Mouse (Mus musculus): ENCODE measurements around the gene Gm45837. TPM values are rescaled to one million over a fixed set of nuclear protein-coding genes. Genes with fewer than 3 reads are reported as not detected.

Gm45837 gene
- polyA plus RNA-seq, 1 experiment from 2014 or later = 0.21 TPM

DNA sequence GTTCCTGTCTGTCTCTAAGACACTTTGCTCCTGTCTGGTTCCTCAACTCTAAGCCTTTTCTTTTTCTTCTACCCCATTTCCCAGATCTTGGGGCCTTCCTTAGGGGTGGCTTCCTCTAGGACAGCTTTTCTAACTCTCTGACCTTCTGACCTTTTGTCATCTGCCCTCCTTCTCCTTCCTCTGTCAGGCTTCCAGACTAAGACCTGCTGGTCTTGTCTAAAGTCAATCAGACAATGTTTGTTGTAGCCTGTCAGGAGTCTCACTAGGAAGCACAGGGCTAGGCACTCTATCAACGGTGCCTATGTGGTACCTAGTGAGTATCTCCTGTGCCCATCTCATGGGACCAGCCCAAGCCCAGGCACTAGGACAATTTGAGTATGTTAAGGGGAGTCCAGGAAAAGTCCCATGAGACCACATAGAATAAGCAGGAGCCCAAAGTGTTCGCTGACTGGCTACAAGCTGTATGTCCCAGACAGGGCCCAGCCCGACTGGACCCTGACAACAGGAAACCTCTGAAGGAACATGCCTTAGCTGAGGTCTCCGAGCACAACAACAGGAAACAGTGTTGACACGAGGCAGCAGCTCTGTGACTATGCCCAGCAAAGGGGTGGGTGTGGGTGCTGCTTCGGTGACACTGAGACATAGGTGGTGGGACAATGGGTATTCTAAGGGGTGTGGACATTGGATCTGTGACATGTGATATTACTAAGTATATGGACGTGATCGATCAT is 55.3 kb downstream of the Gm45837 start:
- no peak for DNase-seq (ENCODE audit: low spot score)
- WGBS = 85% methylated on average over 8 of the region's 8 CpGs
- H3K27ac ChIP-seq (replicated peaks; ENCODE audit: low read depth, low read length) = no peak overlapping the region

DNA sequence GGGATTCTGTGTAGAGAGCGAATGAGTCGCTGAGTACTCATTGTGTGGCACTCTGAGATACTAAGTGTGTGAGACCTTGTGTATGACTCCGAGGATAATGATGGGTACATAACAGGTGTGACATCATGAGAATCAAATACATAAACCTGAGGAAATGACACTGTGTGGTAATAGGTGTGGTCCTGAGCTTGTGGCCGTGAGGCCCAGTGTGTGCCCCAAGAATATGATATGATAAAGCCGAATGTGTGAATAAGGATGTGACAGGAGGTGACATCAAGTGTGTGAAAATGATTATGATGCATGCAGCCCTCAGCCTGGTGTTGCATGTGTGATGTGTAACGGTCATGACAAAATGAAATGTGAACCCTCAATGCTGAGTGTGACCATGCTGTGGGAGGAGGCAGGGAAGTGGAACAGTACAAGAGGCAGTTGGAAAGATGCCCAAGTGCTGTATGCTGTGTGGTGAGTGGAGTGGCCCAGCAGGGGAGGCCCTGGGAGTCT is 55.9 kb downstream of the Gm45837 start:
- no peak overlapping the region for H3K9ac ChIP-seq (ENCODE audit: low read length)
- H3K27ac ChIP-seq (replicated peaks; ENCODE audit: low read depth, low read length) = no peak overlapping the region
- H3K27me3 ChIP-seq (ENCODE audit: control insufficient read depth, insufficient read depth, low read length) = no peaks in the 10 kb centered on the region
- H3K4me1 ChIP-seq (ENCODE audit: control insufficient read depth, insufficient read depth, low read length) = 0 out of 2 replicates have a peak, but pooled peaks cover 5% of the 10 kb centered on the region
- no peak overlapping the region for H3K4me2 ChIP-seq (ENCODE audit: low read depth, severe bottlenecking)
- 92% methylated on average over 6 of the region's 6 CpGs for WGBS
- no peaks in the 10 kb centered on the region for H3K9me3 ChIP-seq (ENCODE audit: control insufficient read depth, low read length)
- H3K4me3 ChIP-seq (ENCODE audit: low read depth, low read length) = no peak overlapping the region
- H3K36me3 ChIP-seq (ENCODE audit: control insufficient read depth, insufficient read depth, low read length) = no peaks in the 10 kb centered on the region
- DNase-seq (ENCODE audit: low spot score) = no peak
- ATAC-seq (ENCODE audit: insufficient number of reproducible peaks, low FRiP score, low TSS enrichment, low read depth) = no peak

More for the DNA sequence above, 55.3 kb downstream of the Gm45837 start:
- Histone ChIP-seq H3K4me3 (ENCODE audit: low read depth, low read length) (no peak overlapping the region), H3K9ac (ENCODE audit: low read length) (no peak overlapping the region), H3K9me3 (ENCODE audit: control insufficient read depth, low read length) (no peaks in the 10 kb centered on the region), H3K4me1 (ENCODE audit: control insufficient read depth, insufficient read depth, low read length) (0 out of 2 replicates have a peak, but pooled peaks cover 5% of the 10 kb centered on the region), H3K4me2 (ENCODE audit: low read depth, severe bottlenecking) (no peak overlapping the region), H3K36me3 (ENCODE audit: control insufficient read depth, insufficient read depth, low read length) (no peaks in the 10 kb centered on the region), H3K27me3 (ENCODE audit: control insufficient read depth, insufficient read depth, low read length) (no peaks in the 10 kb centered on the region)
- no peak for ATAC-seq (ENCODE audit: insufficient number of reproducible peaks, low FRiP score, low TSS enrichment, low read depth)

DNA sequence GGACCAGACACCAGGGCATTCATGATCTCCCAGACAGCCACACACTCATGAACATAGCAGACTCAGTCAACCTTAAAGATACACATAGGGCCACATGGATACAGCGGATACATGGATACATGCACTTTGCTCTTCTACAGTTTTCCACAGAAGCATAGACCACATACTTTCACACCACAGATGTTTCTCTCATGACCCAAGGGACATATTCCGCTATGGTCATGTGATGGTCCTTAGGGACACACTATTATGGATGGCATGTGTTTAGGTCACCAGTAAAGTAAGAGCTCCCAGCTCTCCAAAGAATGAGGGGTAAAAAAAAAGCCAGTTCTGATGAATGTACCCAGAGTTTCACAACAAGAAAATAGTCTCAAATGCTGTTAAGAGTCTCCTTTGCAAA is 60.7 kb downstream of the Gm45837 start:
- Histone ChIP-seq H3K4me3 (ENCODE audit: low read depth, low read length) (no peak overlapping the region), H3K9me3 (ENCODE audit: control insufficient read depth, low read length) (no peaks in the 10 kb centered on the region), H3K4me2 (ENCODE audit: low read depth, severe bottlenecking) (no peak overlapping the region), H3K9ac (ENCODE audit: low read length) (no peak overlapping the region), H3K27me3 (ENCODE audit: control insufficient read depth, insufficient read depth, low read length) (no peaks in the 10 kb centered on the region), H3K36me3 (ENCODE audit: control insufficient read depth, insufficient read depth, low read length) (no peaks in the 10 kb centered on the region), H3K27ac (replicated peaks; ENCODE audit: low read depth, low read length) (no peak overlapping the region), H3K4me1 (ENCODE audit: control insufficient read depth, insufficient read depth, low read length) (no peaks in the 10 kb centered on the region)
- 92% methylated on average over 2 of the region's 2 CpGs for WGBS
- ATAC-seq (ENCODE audit: insufficient number of reproducible peaks, low FRiP score, low TSS enrichment, low read depth) (no peak), DNase-seq (ENCODE audit: low spot score) (no peak)

DNA sequence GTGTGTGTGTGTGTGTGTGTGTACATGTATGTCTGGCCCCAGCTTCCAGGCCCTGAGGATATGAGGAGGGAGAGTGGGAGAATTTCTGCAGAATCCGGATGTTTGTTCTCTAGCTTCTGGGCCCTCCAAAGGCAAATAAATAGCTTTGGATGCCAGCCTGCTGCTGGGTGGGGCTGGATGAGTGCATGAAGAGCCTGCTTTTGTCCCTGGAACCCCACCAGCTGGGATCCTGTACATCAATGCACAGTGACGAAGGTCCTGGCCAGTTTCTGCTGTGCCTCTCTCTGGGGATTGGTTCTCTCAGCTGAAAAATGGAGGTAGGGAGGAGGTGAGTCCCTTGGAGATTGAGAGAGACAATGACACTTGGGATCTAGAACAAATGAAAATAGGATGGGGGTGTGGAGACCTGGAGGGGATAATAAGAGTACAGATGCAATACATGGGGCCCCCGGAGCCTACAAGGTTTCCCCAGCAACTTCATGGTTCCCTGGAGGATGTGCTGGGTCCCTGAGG is 61.3 kb downstream of the Gm45837 start:
- WGBS = 76% methylated on average over 3 of the region's 3 CpGs
- H3K4me2 ChIP-seq (ENCODE audit: low read depth, severe bottlenecking) = no peak overlapping the region
- H3K9me3 ChIP-seq (ENCODE audit: control insufficient read depth, low read length) = no peaks in the 10 kb centered on the region
- no peak overlapping the region for H3K27ac ChIP-seq (replicated peaks; ENCODE audit: low read depth, low read length)
- H3K4me1 ChIP-seq (ENCODE audit: control insufficient read depth, insufficient read depth, low read length) = no peaks in the 10 kb centered on the region
- ATAC-seq (ENCODE audit: insufficient number of reproducible peaks, low FRiP score, low TSS enrichment, low read depth) (no peak), DNase-seq (ENCODE audit: low spot score) (no peak)
- H3K9ac ChIP-seq (ENCODE audit: low read length) = no peak overlapping the region
- no peaks in the 10 kb centered on the region for H3K36me3 ChIP-seq (ENCODE audit: control insufficient read depth, insufficient read depth, low read length)
- no peaks in the 10 kb centered on the region for H3K27me3 ChIP-seq (ENCODE audit: control insufficient read depth, insufficient read depth, low read length)
- no peak overlapping the region for H3K4me3 ChIP-seq (ENCODE audit: low read depth, low read length)

DNA sequence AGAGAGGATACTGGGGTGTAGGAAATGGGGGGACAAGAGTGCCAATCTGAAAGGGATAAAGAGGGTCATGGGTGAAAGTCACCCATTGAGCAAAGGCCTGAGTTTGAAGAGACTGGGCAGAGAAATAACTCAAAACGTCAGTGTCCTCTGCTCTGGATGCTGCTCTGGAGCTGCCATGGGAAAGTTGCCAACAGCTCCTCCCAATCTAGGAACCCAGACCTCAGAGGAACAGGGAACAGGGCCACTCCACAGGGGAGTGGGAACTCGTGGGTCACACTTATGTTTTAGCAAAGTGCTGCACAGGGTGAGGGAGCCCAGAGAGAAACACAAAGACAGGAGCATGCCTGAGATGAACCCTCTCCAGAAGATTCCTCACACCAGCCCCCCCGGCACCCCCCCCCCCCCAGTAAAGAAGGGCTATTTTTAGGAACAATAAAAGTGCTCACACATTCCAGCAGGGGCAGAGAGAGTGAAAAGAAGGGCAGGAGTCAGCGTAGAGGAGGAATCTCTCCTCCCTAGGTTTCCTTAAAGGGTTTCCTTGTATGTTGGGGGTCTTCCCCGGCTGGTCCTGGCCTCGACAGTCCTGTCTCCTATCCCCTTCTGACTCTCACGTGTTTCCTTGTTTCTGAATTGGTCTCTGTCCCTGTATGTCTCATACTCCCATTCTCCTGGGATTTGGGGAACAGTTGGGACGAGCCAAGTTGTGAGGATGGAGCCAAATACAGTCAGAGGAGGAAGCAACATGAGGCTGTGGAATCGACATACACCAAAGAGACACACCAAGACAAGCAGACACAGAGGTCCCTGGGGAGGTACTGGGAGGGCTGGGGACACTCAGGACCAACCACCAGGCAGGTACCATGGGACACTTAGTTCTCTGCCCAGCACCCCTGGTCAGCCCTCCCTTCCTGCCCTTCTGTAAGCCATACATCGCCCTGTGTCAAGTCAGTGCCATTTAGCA is 62.2 kb downstream of the Gm45837 start:
- ATAC-seq (ENCODE audit: insufficient number of reproducible peaks, low FRiP score, low TSS enrichment, low read depth) = no peak
- WGBS = 52% methylated on average over 10 of the region's 10 CpGs
- DNase-seq (ENCODE audit: low spot score) = no peak

DNA sequence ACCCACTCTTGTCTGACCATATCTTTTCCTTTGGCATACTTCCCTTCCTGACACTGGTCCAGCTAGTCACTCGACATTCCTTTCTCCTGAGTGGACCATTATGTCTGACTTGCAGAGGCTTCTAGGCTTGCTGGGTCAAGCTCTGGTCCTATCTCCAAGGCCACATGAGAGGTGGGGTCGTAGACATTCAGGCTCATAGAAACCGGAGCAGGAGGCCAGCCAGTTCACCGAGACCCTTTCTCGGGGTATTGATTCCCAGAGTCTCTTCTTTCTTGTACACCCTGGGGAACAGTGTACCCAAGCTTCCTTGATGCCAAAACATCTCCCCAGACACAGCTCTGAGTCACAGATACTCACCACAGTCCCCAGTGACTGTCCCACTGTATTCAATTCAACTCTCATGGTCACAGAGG is 63.7 kb downstream of the Gm45837 start:
- no peak overlapping the region for H3K4me2 ChIP-seq (ENCODE audit: low read depth, severe bottlenecking)
- no peak overlapping the region for H3K4me3 ChIP-seq (ENCODE audit: low read depth, low read length)
- no peak overlapping the region for H3K9ac ChIP-seq (ENCODE audit: low read length)
- H3K27me3 ChIP-seq (ENCODE audit: control insufficient read depth, insufficient read depth, low read length) = no peaks in the 10 kb centered on the region
- no peak overlapping the region for H3K27ac ChIP-seq (replicated peaks; ENCODE audit: low read depth, low read length)
- no peaks in the 10 kb centered on the region for H3K9me3 ChIP-seq (ENCODE audit: control insufficient read depth, low read length)
- 0 out of 2 replicates have a peak, but pooled peaks cover 2% of the 10 kb centered on the region for H3K4me1 ChIP-seq (ENCODE audit: control insufficient read depth, insufficient read depth, low read length)
- ATAC-seq (ENCODE audit: insufficient number of reproducible peaks, low FRiP score, low TSS enrichment, low read depth) = no peak
- H3K36me3 ChIP-seq (ENCODE audit: control insufficient read depth, insufficient read depth, low read length) = no peaks in the 10 kb centered on the region
- WGBS = 86% methylated on average over 5 of the region's 5 CpGs
- DNase-seq (ENCODE audit: low spot score) = no peak

More for the DNA sequence above, 62.2 kb downstream of the Gm45837 start:
- no peak overlapping the region for H3K9ac ChIP-seq (ENCODE audit: low read length)
- no peak overlapping the region for H3K4me2 ChIP-seq (ENCODE audit: low read depth, severe bottlenecking)
- H3K27ac ChIP-seq (replicated peaks; ENCODE audit: low read depth, low read length) = no peak overlapping the region
- no peaks in the 10 kb centered on the region for H3K9me3 ChIP-seq (ENCODE audit: control insufficient read depth, low read length)
- H3K36me3 ChIP-seq (ENCODE audit: control insufficient read depth, insufficient read depth, low read length) = no peaks in the 10 kb centered on the region
- no peaks in the 10 kb centered on the region for H3K4me1 ChIP-seq (ENCODE audit: control insufficient read depth, insufficient read depth, low read length)
- H3K27me3 ChIP-seq (ENCODE audit: control insufficient read depth, insufficient read depth, low read length) = no peaks in the 10 kb centered on the region
- no peak overlapping the region for H3K4me3 ChIP-seq (ENCODE audit: low read depth, low read length)

DNA sequence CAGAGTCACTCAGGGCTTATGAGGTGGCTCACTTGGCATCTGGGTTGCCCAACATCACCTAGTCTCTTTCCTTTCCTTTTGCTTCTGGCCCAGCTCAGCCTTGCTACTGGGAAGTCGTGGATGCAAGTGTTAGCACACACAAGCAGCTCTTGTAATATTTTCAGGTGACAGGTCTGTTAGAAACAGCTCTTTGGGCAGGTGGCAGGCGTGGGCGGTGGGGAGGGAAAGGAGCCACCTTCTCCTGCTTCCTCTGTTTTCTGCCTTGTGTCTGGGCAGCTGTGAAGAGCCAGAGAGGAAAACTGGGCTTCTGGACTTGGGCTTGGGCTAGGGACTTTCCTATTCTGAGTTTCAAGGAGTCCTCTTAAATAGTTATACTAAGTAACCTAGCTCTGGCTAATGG is 65.3 kb downstream of the Gm45837 start:
- Histone ChIP-seq H3K27ac (replicated peaks; ENCODE audit: low read depth, low read length) (no peak overlapping the region), H3K4me1 (ENCODE audit: control insufficient read depth, insufficient read depth, low read length) (0 out of 2 replicates have a peak, but pooled peaks cover 2% of the 10 kb centered on the region), H3K4me2 (ENCODE audit: low read depth, severe bottlenecking) (no peak overlapping the region), H3K9ac (ENCODE audit: low read length) (no peak overlapping the region), H3K27me3 (ENCODE audit: control insufficient read depth, insufficient read depth, low read length) (no peaks in the 10 kb centered on the region), H3K9me3 (ENCODE audit: control insufficient read depth, low read length) (no peaks in the 10 kb centered on the region), H3K36me3 (ENCODE audit: control insufficient read depth, insufficient read depth, low read length) (no peaks in the 10 kb centered on the region), H3K4me3 (ENCODE audit: low read depth, low read length) (no peak overlapping the region)
- ATAC-seq (ENCODE audit: insufficient number of reproducible peaks, low FRiP score, low TSS enrichment, low read depth) (no peak), DNase-seq (ENCODE audit: low spot score) (no peak)
- 73% methylated on average over 3 of the region's 3 CpGs for WGBS

DNA sequence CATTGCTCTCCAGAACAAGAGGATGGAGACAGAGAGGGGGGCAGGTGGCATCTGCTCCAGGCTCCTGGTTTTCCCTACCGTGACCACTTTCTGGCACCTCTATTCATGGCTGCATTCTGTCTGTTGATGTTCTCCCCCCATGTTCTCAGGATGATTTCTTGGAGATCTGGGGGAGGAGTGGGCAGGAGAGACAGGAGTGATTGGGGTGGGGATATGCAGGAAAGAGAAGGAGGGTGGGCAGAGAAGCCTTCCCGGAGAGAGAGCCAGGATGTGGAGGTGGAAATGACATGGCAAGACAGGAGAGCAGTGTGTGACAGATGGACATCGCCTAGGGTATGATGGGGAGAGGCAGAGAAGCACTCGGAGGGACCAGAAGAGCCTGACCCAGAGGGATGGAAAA is 65.8 kb downstream of the Gm45837 start:
- H3K36me3 ChIP-seq (ENCODE audit: control insufficient read depth, insufficient read depth, low read length) = no peaks in the 10 kb centered on the region
- no peak overlapping the region for H3K4me3 ChIP-seq (ENCODE audit: low read depth, low read length)
- H3K9ac ChIP-seq (ENCODE audit: low read length) = no peak overlapping the region
- H3K27ac ChIP-seq (replicated peaks; ENCODE audit: low read depth, low read length) = no peak overlapping the region
- H3K27me3 ChIP-seq (ENCODE audit: control insufficient read depth, insufficient read depth, low read length) = no peaks in the 10 kb centered on the region
- WGBS = 83% methylated on average over 4 of the region's 4 CpGs
- no peaks in the 10 kb centered on the region for H3K9me3 ChIP-seq (ENCODE audit: control insufficient read depth, low read length)
- no peak overlapping the region for H3K4me2 ChIP-seq (ENCODE audit: low read depth, severe bottlenecking)
- H3K4me1 ChIP-seq (ENCODE audit: control insufficient read depth, insufficient read depth, low read length) = 0 out of 2 replicates have a peak, but pooled peaks cover 2% of the 10 kb centered on the region
- ATAC-seq (ENCODE audit: insufficient number of reproducible peaks, low FRiP score, low TSS enrichment, low read depth) (no peak), DNase-seq (ENCODE audit: low spot score) (no peak)

Measured in limb, embryonic 11.5 days (tissue).